Mouse (Mus musculus): Measurements from ENCODE around the gene Rufy3.
A peak's percentile ranks its signal among the peaks of the same experiment; 100 is the strongest.

Rufy3 gene

GRCm38 (mm10) chr5:88629125-88629524 is 64.3 kb downstream of the Rufy3 start:
- DNase-seq (ENCODE audit: low spot score in 2 of 2): no peak

- no peak for DNase-seq (ENCODE audit: low spot score in 2 of 2)
These were observed 65.1 kb downstream of the Rufy3 start for GRCm38 (mm10) chr5:88629987-88630386.

GRCm38 (mm10) chr5:88630883-88631282 is 66.0 kb downstream of the Rufy3 start:
- DNase-seq (ENCODE audit: low spot score in 2 of 2): peak in 1 of 2 experiments; percentile 22

- DNase-seq (ENCODE audit: low spot score in 2 of 2): no peak
These were observed 66.7 kb downstream of the Rufy3 start for GRCm38 (mm10) chr5:88631545-88631944.

GRCm38 (mm10) chr5:88632463-88632862 is 67.6 kb downstream of the Rufy3 start:
- no peak for DNase-seq (ENCODE audit: low spot score in 2 of 2)

- DNase-seq (ENCODE audit: low spot score in 2 of 2): no peak
These were observed 69.2 kb downstream of the Rufy3 start for GRCm38 (mm10) chr5:88634076-88634475.

GRCm38 (mm10) chr5:88642786-88643185 is 77.9 kb downstream of the Rufy3 start:
- DNase-seq (ENCODE audit: low spot score in 2 of 2): no peak

- peak in 1 of 2 experiments; percentile 23 for DNase-seq (ENCODE audit: low spot score in 2 of 2)
These were observed 78.7 kb downstream of the Rufy3 start for GRCm38 (mm10) chr5:88643491-88643890.

GRCm38 (mm10) chr5:88644901-88645300 is 80.1 kb downstream of the Rufy3 start:
- no peak for DNase-seq (ENCODE audit: low spot score in 2 of 2)

- no peak for DNase-seq (ENCODE audit: low spot score in 2 of 2)
These were observed 80.6 kb downstream of the Rufy3 start for GRCm38 (mm10) chr5:88645405-88645804.

- no peak for DNase-seq (ENCODE audit: low spot score in 2 of 2)
These were observed 84.7 kb downstream of the Rufy3 start for GRCm38 (mm10) chr5:88649250-88650173.

- no peak for DNase-seq (ENCODE audit: low spot score in 2 of 2)
These were observed 87.7 kb downstream of the Rufy3 start for GRCm38 (mm10) chr5:88652589-88652988.

GRCm38 (mm10) chr5:88657868-88658267 is 93.0 kb downstream of the Rufy3 start:
- no peak for DNase-seq (ENCODE audit: low spot score in 2 of 2)

GRCm38 (mm10) chr5:88663151-88663550 is 98.3 kb downstream of the Rufy3 start:
- no peak for DNase-seq (ENCODE audit: low spot score in 2 of 2)

- DNase-seq (ENCODE audit: low spot score in 2 of 2): no peak
These were observed 99.0 kb downstream of the Rufy3 start for GRCm38 (mm10) chr5:88663875-88664274.

GRCm38 (mm10) chr5:88674703-88675442 is 110.0 kb downstream of the Rufy3 start:
- DNase-seq (ENCODE audit: low spot score in 2 of 2): peak in 1 of 2 experiments; percentile 26

GRCm38 (mm10) chr5:88675443-88676387 is 110.9 kb downstream of the Rufy3 start, which contains the start of gene Grsf1:
Grsf1 (minus strand) TSS chr5:88676171.
- peak; percentile 86 to 90 for DNase-seq (ENCODE audit: low spot score in 2 of 2)

- no peak for DNase-seq (ENCODE audit: low spot score in 2 of 2)
These were observed 114.1 kb downstream of the Rufy3 start for GRCm38 (mm10) chr5:88678929-88679328.

GRCm38 (mm10) chr5:88679341-88679740 is 114.5 kb downstream of the Rufy3 start:
- no peak for DNase-seq (ENCODE audit: low spot score in 2 of 2)

- no peak for DNase-seq (ENCODE audit: low spot score in 2 of 2)
These were observed 115.7 kb downstream of the Rufy3 start for GRCm38 (mm10) chr5:88680567-88680966.

GRCm38 (mm10) chr5:88683706-88684105 is 118.9 kb downstream of the Rufy3 start:
- no peak for DNase-seq (ENCODE audit: low spot score in 2 of 2)

All from urinary bladder, postnatal 4 days (tissue).